Mouse (Mus musculus) C2C12 (cell line): ENCODE measurements around the gene Pafah1b3.

Experiments
- CTCF ChIP-seq: IDR thresholded peaks from one replicate; pipeline ENCODE4 v1.5.1; 2011; ENCODE audit not compliant: control insufficient read depth, insufficient read depth, insufficient read length
- FOSL1 ChIP-seq: IDR thresholded peaks from one replicate; pipeline ENCODE4 v1.8.0; 2011; ENCODE audit warnings: mild to moderate bottlenecking, low read length; ENCODE audit not compliant: poor library complexity, insufficient read depth, severe bottlenecking
- MYOG ChIP-seq: IDR thresholded peaks from one replicate; pipeline ENCODE4 v1.6.1; 2011; ENCODE audit not compliant: control insufficient read depth, insufficient read length; ENCODE audit errors: extremely low read depth
- USF1 ChIP-seq: IDR thresholded peaks from one replicate; pipeline ENCODE4 v1.6.1; 2011; ENCODE audit warnings: low read depth, mild to moderate bottlenecking, control low read depth, moderate library complexity

DNA sequence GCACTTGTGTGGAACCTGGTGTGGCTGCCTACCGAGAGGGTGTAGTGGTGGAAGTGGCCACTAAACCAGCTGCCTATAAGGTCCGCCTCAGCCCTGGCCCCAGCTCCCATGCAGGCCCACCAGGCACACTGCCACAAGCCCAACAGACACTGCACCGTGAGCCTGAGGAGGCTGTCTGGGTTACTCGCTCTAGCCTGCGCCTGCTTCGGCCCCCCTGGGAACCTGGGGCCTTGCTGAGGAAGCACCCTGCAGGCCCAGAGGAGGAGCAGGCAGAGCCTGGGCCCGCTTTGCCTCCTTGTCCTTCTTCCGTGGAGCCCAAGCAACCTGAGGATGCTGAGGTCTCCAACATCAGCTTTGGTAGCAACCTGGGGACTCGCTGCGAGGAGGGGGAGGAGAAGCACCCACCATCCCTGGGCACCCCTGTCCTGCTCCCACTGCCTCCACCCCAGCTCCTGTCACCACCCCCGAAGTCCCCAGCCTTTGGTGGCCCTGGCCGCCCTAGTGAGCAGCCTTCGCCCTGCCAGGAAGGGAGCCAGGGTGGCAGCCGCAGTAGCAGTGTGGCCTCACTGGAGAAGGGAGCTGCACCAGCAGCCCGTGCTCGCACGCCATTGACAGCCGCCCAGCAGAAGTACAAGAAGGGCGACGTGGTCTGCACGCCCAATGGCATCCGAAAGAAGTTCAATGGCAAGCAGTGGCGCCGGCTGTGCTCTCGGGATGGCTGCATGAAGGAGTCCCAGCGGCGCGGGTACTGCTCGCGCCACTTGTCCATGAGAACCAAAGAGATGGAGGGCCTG lies 25.9 kb downstream of the Pafah1b3 start:
- TF ChIP-seq CTCF (no peak), USF1 (no peak), MYOG (no peak), FOSL1 (no peak)
